Mouse (Mus musculus) adrenal gland, adult 2 months (tissue): ENCODE data around the gene Mmadhc. TPM values are rescaled to one million over a fixed set of nuclear protein-coding genes. Genes with fewer than 3 reads are reported as not detected.
A peak's percentile ranks its signal among the peaks of the same experiment; 100 is the strongest.

Experiments used
- DNase-seq: peaks from one replicate; pipeline ENCODE4 v3.0.0; 2021
- long read RNA-seq: library from polyadenylated mRNA; stranded (forward); transcript quantifications from one replicate; pipeline ENCODE4 v2.0.0, GENCODE M21; 2021
- polyA plus RNA-seq: library from polyadenylated mRNA; depleted of rRNA; stranded (reverse); fragments of >200 nt; gene quantifications from 2 replicates; pipeline ENCODE4 v1.2.3, GENCODE M21; 2012; rRNA removed
- total RNA-seq, 2 experiments: library from RNA; stranded (reverse); gene quantifications; 2 replicates each; pipeline ENCODE4 v1.2.3; 2021

Gene Mmadhc
- total RNA-seq (100 to 1,000 TPM in 1 of 2 experiments, 10 to 100 TPM in 1; 83.7 to 122 TPM), polyA plus RNA-seq (56.7 and 59.0 TPM in 2 replicates)
- long read RNA-seq, transcript Mmadhc-201 (8 exons, 1,342 nt), result major isoform, 48 of 97 reads
- long read RNA-seq, partial matches to known transcripts, result 31 of 97 reads
- long read RNA-seq, other reads (novel, unspliced or antisense), result 16 of 97 reads

DNA sequence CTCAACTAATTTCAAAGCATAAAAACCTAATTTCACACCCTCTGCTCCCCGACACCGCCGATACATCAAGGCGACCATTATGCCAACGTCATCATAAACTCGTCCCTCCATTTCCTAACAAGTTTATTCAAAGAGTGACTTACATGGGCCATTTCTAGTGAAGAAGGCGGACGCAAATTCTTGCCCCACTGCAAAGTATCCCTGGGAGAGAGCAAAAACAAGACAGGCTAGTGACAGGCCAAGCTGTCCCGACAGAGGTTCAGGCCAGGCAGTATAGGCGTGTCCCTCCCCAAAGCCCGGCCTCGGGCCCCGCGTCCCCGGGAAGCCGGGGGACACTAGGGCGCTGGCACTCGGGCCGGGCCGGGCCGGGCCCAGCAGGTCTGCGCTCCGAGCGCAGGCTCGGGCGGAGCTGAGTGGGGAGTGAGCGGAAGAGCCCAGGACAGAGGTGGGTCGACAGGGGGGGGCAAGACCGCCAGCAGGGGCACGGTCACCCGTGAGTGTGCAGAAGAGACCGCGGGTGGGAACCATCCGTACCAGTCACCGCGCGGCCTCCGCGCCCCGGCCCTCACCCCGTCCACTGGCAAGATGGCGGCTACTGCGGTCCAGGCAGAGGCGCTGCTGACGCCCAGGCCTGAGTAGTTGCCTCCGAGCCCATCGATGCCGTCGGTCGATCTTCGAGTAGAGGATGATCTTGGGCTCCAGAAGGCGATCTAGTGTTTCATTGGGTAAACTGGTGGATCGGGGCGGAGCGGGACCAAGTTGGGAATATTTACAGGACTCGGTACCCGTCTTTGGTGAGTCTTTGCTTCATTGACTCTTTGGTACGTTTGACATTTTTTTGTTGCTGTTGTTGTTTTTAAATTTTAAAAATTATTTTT, at the start of gene Mmadhc:
Gene Mmadhc, minus strand, starts transcription at position 693 of the 878 bp plus-strand sequence.
- peak; percentile 97 for DNase-seq

DNA sequence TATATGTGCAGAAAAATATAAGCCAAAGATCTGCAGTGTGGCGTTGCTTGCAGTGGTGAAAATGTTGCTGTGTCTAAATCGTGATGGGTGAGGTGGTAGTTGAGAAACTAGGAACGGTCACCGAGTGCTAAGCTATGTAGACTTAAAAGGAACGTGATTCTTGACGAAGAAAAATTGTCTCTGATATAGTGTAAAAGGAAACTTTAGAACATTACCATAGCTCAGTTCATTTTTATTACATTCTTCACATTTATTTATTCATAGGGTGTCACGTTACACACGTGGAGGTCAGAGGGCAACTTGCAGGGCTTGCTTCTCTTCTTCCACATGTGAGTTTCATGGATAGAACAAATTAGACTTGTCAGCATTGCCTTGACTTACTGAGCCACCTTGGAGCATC, 47.0 kb upstream of the Mmadhc start:
- DNase-seq, result no peak

DNA sequence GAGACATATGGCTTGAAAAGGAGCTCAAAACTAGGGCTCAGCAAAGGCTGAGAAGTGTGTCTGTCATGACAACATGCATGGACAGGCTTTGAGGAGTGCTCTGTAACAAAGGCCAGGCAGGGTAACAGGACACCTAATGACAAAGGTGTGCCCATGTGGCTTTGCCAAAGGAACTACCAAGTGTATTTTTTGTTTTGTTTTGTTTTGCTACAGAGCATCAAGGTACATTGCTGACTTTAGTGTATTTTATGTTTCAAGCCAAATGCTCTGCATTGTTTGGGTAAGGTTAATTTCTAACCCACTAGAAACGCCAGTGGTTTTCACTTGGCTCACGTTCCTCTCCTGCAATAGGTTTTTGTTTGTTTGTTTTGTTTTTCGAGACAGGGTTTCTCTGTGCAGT, 42.5 kb upstream of the Mmadhc start:
- DNase-seq, result no peak

DNA sequence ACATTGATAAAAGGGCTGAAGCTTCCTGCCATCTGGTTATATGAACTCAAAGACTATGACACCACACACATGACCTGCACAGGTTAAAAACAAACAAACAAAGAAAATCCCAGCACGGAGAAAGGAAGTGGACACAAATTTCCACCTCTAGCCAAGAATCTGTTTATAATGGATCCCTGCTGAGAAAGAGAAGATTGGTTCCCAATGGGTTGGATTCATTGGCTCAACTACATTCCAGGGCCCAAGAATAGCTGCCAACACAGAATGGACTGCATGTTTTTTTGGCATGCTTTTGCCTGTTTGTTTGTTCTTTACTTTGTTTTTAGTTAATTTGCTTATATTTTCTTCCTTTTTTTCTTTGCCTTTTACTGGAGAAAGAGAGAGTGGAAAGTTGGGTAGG, 41.0 kb upstream of the Mmadhc start:
- DNase-seq, result no peak

DNA sequence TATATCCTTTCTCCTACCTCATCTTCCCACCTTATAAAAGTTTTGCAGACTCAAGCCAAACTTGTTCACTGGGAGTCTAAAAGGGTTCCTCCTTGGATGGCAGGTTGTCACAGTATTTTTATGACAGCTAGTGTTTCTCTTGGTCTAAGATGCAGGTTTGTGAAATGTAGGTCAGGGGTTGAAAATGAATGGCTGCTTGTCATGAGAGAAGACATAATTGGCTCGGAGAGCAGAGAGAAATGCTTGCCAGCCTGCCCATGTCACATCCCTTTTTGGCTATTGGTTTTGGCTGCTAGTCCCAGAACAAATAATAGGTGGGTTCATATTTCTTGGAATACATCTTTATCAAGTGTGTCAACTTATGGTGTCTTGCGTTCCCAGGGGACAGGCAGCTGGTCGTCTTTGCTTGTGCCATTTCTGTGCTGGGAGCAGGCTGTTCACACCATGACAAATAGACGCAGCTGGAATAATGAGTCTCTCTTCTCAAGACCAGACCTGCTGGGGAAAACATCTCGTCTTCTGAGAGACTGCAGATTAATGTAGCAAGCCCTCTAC, 35.2 kb upstream of the Mmadhc start:
- DNase-seq, result no peak

DNA sequence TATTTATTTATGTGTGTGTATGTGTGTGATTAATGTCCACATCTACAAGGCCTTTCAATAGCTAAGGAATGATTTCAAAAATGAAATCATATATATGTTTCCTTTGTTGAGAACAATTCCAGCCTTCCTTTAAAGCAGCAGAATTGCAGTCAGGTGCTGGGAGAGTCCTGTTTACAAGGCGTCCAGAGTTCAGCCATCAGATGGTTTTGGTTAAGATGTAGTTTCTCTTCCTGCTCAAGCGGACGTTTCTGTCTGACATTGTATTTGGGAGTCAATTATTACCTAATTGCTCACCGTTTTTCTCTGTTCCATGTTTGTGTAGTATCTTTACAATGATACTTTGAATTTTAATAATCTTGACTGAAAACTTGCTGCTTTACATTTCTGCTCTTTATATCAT, 31.6 kb upstream of the Mmadhc start:
- DNase-seq, result no peak

DNA sequence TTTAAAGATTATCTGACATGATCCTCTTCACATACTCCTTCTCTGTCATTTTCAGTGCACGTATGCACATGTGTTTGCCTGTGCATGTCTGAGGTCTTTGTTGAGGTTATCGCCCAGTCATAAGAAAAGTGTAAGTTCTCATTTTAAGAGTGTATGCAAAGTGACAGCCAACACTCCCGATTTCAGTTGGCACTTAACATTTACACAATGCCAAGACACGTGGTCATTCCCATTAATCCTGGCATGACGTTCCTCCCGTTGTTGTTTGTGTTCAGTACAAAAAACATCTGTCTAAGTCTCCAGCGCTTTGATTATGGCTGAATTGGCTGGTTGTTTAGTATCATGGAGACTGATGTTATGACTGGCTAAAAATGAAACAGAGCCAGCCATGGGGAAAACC, 28.2 kb upstream of the Mmadhc start:
- no peak for DNase-seq

DNA sequence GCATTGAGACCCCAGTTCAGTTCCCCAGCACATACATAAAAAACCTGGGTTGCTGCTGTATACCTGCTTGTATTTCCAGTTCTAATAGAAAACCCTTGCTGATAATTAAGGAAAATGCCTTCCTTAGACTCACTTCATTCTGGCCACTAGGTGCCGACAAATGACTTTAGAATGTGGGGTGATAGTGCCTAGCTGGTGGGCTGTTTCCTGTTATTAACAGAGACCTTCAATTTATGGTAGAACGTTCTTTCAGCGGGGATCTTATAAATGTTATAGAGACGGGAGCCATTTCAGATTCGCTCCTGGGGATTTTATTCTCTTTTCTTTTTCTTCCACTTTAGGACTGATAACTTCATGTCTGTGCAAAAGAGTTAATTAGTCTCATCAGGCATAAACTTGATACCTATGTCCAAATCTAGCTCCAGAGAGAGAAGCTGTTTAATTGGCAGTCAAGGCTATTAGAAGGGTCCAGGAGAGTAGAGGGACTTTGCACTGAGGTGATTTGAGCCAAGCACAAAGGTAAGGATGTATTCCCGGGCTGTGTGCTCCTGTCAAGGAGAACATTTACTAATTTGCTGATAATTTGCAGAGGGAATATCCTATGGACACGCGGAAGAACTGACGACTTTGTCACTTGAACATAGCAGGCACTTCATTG, 10.2 kb upstream of the Mmadhc start:
- peak; percentile 33 for DNase-seq

DNA sequence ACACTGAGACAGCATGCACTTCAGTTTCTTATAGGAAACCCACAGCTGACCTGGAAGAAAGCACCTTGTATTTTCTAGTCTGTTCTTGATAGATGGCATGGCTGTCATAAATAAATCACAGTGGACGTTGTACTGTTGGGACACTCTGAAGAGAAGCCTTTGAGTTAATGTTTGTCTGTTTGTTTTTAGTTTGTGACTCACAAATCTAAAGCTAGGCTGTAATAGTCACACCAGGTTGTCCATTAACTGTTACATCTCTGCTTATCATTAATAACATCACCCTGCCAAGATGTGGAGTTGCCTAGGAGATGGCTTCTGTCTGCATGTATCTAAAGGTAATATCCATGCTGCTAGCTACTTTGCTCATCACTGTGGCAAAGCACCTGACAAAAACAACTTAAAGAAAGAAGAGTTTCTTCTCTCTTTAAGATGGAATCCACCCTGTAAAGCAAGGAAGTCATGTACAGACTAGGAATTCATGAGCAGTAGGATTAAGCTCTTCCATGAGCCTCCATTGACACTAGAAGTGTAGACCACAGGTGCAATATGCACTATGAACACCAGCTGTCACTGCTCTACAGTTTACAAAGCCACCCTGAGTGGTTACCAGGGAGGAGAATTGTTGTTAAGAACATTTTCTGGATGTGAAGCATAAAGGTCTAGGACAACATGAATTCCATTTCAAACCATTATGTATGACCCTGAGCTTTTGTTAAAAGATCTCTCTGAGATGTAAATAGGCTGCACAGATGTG, 8.4 kb upstream of the Mmadhc start:
- no peak for DNase-seq

DNA sequence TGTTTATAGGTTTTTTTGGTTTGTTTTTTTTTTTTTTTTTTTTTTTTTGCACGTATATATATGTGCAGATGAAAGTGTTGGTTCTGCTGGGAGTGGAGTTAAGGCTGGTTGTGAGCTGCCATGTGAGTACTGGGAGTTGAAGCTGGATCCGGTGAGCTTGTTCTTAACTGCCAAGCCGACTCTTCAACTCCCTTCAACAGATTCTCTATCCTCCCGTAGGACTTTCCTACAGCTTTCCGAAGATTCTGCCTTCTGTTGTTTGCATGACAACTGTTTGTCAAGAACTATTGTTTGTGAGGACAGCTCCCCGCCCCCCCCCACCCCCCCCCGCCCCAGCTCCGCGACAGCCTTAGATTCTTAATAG, 368 bp upstream of the Mmadhc start:
- DNase-seq, result no peak

DNA sequence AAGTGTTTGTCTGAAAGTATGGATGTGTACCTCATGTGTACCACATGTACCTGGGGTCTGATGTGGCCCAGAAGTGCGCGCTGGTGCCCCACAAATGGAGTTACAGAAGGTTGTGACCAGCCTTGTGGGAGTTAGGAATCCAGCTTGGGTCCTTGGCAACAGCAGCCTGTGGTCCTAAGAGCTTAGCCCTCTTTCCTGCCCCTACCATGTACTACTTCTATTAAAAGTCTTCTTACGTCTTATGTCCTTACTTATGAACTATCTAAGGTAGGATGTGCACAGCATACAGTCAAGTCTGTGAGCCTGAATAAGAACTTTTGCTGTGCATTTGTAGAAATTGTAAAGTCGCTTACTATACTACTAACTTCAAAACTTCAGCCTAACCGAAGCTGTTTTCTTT, 1.0 kb downstream of the Mmadhc start:
- DNase-seq, result no peak

DNA sequence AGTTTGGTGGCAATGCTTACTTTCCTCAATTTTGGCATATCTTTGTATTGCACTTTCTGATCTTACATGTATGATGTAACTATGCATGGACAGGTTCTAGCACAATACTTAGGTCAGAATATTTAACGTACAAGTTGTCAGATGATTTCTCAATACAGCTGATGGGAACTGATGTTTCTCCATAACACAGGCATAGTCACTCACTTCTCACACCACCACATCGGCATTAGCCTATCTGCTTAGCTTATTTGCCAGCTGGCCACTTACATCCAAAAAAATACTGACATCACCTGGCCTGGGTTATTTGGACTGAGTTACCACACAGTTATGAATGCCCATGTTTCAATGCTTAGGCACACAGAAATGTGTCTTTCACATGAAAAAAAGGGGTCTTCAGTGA, 2.5 kb downstream of the Mmadhc start:
- DNase-seq, result no peak

DNA sequence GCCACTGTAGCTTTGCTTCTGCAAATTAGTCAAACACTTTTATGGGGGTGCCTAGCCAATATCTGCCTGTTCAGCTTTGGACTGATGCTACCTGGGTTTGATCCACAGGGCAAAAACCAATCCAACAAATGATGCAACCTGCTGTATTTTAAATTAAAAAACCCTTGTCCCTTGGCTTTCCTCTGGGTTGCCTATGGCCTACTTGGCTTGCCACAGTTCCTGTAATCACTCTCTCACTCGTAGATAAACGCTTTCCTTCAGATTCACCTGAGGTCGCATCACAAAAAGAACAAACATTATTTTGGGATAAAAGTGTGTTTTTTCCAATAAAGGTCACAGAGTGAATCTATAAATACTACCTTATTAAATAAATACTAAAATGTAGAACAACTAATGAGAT, 3.0 kb downstream of the Mmadhc start:
- peak; percentile 10 for DNase-seq

DNA sequence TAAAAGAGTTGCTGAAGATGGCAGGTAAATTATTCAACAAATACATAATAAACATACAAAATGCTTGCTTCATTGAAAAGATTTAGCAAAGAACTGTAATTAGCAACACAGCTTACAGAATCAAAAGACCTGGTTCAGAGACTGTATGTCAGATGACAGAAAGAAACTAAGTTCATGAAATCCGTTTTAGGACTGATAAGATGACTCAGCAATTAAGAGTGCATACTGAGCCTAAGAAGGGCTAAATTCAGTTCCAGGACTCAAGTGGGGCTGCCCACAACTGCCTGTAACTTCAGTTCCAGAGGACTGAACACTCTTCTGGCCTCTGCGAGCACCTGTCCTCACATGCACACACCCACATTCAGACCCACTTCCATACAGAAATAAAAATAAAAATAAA, 4.7 kb downstream of the Mmadhc start:
- DNase-seq, result no peak

DNA sequence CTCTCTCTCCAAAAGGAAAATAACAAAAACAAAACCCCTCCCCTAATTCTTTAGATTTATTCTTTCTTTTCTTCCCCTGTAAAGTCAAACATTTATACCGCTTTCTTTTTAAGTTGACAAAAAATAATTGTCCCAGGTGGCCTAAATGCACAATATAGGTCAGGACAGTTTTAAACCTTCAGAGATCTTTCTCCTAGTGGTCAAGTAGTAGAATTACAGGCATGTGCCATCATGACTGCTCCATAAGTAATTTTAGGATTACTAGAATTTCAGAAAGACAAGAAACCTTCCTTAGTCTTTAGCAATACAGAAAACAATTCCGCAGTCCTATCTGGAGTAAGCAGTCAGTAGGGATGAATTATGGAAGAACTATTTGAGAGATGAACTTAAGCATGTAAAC, 5.8 kb downstream of the Mmadhc start:
- DNase-seq, result no peak

DNA sequence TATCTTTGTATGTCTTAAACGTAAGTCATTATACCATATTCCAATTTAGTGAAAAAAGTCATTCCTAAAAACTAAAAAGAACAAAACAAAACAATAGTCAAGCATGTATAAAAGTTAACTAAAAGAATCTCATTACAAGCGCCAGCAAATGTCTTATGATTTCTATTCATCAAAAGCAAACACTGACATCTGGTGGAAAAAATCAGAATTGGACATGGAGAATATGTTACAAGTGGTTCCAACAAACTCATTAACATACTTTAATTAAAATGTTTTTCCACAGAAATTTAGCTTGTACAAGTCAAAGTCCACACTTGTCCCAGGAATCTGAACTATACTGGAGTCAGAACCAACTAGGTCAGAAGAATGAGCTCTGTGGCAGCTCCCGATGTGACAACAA, 11.8 kb downstream of the Mmadhc start:
- no peak for DNase-seq

DNA sequence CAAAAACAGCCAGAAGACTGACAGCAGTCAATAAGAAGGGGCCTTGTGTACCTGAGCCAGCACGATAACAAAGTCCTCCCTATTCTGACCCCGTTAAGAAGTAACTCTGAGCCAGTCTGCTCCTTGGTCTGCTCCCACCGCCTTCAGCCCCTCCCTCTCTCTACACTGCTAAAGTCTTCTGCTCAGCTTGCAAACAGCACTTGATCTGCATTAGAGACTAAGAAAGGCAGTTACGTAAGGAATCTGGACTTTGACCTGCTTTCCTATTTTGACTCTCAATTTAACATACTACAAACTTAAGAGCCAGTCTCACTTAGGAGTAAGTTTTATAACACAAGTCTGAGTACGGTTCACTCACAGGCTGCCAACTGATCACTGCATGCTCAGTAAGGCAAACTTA, 12.6 kb downstream of the Mmadhc start:
- DNase-seq, result no peak

DNA sequence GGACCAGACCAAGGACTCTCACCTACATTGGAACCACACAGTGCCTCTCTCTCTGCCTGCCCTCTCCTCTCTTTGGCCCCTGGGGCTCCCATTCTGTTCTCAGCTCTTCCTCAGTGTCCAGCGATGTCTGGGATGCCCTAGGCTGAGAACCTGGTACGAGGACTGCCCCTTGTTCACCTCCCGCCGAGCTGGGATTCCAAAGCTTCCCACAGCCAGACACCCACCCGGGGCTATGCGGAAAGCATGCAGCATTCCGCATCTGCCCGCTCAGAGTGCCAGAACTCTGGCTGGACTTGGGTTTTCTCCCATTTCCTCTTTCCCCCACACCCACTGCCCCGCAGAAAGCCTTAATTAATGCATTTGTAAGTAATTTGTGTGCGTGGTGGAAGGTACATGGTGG, 19.9 kb downstream of the Mmadhc start:
- no peak for DNase-seq

DNA sequence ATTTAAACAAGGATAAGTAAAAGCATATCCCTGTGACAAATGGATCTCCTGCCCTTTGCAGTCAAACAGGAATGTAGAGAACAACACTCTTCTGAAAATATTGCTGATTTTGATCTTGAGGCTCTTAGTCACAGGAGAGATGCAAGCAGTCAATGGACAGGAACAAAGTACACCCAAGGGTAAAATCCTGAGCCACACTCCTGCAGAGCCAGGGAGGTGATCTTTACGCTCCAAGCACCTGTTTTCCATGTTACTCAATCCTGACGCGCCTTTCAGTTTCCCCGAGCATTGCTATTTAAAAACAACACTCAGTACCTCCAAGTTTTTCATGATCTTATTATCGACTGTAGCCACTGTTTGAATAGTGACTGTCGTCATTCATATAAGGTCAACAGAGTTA, 23.2 kb downstream of the Mmadhc start:
- no peak for DNase-seq

DNA sequence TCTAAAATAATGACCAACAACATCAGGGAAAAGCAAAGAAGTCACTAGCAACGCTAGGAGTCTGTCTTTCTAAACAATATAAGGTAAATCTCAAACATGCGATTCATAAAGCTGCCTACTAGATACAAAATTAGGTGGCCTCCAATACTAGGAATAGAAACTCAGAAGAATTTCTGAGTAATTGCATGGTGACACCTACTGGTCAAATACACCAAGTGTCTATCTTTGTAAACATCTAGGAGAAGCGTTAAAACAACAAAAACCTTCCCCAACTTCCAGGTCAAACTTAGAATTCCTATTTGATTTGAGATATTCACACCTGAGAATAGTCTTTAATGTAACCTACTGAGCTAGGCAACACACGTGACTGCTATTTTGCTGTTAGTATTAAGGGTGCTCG, 24.4 kb downstream of the Mmadhc start:
- DNase-seq, result no peak

DNA sequence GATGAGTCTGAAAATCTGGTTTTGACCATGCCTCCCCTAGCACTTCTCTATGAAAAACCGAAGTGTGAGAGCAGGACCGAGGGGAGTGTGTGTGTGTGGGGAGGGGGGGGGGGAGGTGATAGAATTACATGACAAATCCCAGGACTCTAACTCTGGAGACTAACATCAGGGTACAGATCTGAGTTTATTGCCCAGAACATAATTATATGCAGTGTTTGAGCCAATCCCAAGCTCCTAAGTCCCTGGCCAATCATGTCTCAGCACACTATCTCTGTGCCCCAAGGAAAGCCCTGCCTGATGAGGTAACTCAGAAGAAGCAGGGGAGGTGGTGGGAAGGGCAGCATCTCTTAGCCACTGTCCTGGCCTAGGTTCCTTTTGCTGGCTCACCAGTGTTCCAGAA, 28.1 kb downstream of the Mmadhc start:
- DNase-seq, result no peak

DNA sequence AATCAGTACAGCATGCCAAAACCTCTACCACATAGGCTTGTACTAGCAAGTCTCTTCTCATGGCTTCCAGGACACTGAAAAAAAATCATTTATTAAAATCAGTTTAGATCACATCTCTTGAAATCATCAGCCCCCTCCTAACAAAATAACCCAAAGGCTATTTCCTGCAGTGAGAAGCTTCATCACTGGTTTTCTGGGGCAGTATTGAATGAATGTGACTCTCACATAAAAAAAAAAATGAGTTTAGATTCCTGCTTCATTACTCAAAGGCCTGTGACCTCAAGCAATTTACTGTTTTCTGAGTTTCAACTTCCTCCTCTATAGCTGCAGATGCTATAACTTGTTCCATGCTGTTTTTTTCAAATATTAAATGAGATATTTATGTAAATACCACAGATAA, 29.6 kb downstream of the Mmadhc start:
- DNase-seq, result peak; percentile 10
